Mouse (Mus musculus) heart, embryonic 11.5 days (tissue): ENCODE measurements around the gene Mrpl1. TPM values are rescaled to one million over a fixed set of nuclear protein-coding genes. Genes with fewer than 3 reads are reported as not detected.

Experiments
- ATAC-seq: fragments of 200-750 bp; cut with Nextera tagmentation; replicated peaks from 2 replicates; pipeline ENCODE4 v1.8.0; 2017; ENCODE audit warnings: moderate library complexity; ENCODE audit not compliant: insufficient number of reproducible peaks, low FRiP score, low TSS enrichment
- H3K27ac ChIP-seq: fragments of 300-500 bp; sonication (generic); 2 replicates; pipeline ENCODE4 v1.5.1; 2014; ENCODE audit warnings: mild to moderate bottlenecking, low read depth, low read length
- H3K27me3 ChIP-seq: fragments of 300-500 bp; sonication (generic); 2 replicates; pipeline ENCODE4 v1.6.1; 2014; ENCODE audit warnings: mild to moderate bottlenecking, low read length, mixed read lengths; ENCODE audit not compliant: control insufficient read depth, insufficient read depth
- H3K36me3 ChIP-seq: fragments of 300-500 bp; sonication (generic); 2 replicates; pipeline ENCODE4 v1.6.1; 2014; ENCODE audit warnings: mild to moderate bottlenecking, low read length, moderate library complexity, mixed read lengths; ENCODE audit not compliant: control insufficient read depth, insufficient read depth
- H3K4me1 ChIP-seq: fragments of 300-500 bp; sonication (generic); 2 replicates; pipeline ENCODE4 v1.6.1; 2014; ENCODE audit warnings: low read length; ENCODE audit not compliant: control insufficient read depth, insufficient read depth
- H3K4me2 ChIP-seq: fragments of 300-500 bp; sonication (generic); 2 replicates; pipeline ENCODE4 v1.6.1; 2014; ENCODE audit warnings: mild to moderate bottlenecking, moderate library complexity
- H3K4me3 ChIP-seq: fragments of 300-500 bp; sonication (generic); 2 replicates; pipeline ENCODE4 v1.5.1; 2014; ENCODE audit warnings: low read depth, low read length
- H3K9ac ChIP-seq: fragments of 300-500 bp; sonication (generic); 2 replicates; pipeline ENCODE4 v1.6.1; 2014; ENCODE audit warnings: mild to moderate bottlenecking, low read depth, low read length, moderate library complexity
- H3K9me3 ChIP-seq: fragments of 300-500 bp; sonication (generic); replicated peaks from 2 replicates; pipeline ENCODE4 v1.6.1; 2016; ENCODE audit warnings: low read length; ENCODE audit not compliant: control insufficient read depth
- WGBS: fragments of 180-500 bp; shearing (Covaris S2); extraction: QIAGEN DNeasy Blood & Tissue Kit; methylation state at CpG from one replicate; pipeline ENCODE4 v1.1.7; 2014; ENCODE audit not compliant: insufficient replicate concordance; 5-methylcytosine and 5-hydroxymethylcytosine counted together
- polyA plus RNA-seq: library from polyadenylated mRNA; unstranded; fragments of >200 nt; fragmentation: Nextera tagmentation; extraction: Ambion mirVana; gene quantifications from 2 replicates; pipeline ENCODE4 v1.2.1, GENCODE M21; 2014

The Mrpl1 gene
- polyA plus RNA-seq = 22.4 and 24.3 TPM in 2 replicates

DNA sequence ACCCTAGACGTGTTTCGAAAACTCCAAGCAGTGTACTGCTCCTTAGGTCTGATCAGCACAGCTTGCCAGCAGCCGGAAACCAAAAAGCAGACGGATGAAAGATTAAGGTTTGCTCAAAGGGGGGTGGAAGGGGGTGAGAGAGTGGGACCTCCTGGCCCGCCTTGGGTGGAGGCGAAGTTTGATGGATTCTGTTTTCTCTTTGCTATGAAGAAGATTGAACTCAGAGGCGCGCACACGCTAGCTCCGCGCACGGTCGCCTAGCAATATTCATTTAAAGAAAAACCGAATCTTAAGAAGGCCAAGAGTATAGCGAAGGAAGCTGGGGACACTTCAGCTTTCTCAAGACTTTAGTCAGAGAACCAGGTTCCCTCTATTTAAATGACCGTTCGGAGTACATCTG lies at the start of gene Mrpl1:
Mrpl1 (plus strand) TSS at position 35 of the 400 bp plus-strand sequence.
- WGBS = 3% methylated on average over 17 of the region's 17 CpGs
- H3K9ac ChIP-seq = peak within 1 kb of the TSS; percentile 74
- ATAC-seq = peak; percentile 66
- H3K4me1 ChIP-seq = peaks cover 9% of the 10 kb centered on the region; the same call in 1 of the 2 replicates
- H3K4me3 ChIP-seq = peak within 1 kb of the TSS; percentile 67
- peak within 1 kb of the TSS; percentile 79 for H3K27ac ChIP-seq
- no peaks in the 10 kb centered on the region for H3K9me3 ChIP-seq
- H3K27me3 ChIP-seq = no peaks in the 10 kb centered on the region
- H3K4me2 ChIP-seq = peak within 1 kb of the TSS; percentile 86
- H3K36me3 ChIP-seq = peaks cover 3% of the 10 kb centered on the region; the same call in 1 of the 2 replicates

DNA sequence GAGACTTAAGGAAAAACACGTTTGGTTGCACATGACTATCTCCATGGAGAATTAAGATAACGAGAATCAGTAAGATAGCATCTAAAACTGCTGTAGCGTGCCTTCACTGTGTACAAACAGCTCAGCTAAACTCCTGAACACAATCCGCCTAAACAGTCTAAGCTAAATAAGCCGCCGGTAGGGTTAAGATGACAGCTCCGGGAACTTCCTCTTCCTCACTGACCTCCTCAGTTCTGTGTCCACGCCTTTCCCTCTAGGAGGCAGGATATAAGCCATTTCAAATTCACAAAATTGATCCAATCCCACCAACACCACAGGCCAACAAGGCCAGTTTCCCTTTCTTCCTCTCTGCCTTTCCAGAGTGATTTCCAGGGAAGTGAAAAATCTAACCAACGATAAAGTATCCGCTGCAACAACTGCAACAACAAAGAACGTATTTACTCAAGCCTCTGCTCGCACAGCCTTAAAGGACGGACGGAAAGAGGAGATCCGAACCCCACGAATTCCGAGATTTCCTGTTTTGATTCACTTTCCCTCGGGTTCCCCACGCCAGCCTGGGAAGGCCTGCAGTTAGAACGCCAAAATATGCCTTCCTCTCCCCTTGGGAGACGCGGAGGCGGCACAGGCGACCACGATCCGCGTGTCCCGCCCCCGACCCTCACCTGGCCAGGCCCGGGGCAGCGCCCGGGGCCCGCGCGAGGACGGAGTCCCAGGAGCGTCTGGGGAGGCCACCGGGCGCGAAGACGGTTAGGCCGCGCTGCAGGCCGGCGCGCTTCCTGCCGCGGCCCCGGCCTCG lies 48.6 kb upstream of the Mrpl1 start:
- H3K36me3 ChIP-seq = no peaks in the 10 kb centered on the region
- H3K4me2 ChIP-seq = peak overlapping the region; percentile 82
- no peaks in the 10 kb centered on the region for H3K9me3 ChIP-seq
- H3K9ac ChIP-seq = peak overlapping the region; percentile 97
- peak overlapping the region; percentile 98 for H3K27ac ChIP-seq
- no peaks in the 10 kb centered on the region for H3K27me3 ChIP-seq
- peaks cover 14% of the 10 kb centered on the region for H3K4me1 ChIP-seq
- under 1% methylated on average over 50 of the region's 50 CpGs for WGBS
- ATAC-seq = no peak
- H3K4me3 ChIP-seq = peak overlapping the region; percentile 96

DNA sequence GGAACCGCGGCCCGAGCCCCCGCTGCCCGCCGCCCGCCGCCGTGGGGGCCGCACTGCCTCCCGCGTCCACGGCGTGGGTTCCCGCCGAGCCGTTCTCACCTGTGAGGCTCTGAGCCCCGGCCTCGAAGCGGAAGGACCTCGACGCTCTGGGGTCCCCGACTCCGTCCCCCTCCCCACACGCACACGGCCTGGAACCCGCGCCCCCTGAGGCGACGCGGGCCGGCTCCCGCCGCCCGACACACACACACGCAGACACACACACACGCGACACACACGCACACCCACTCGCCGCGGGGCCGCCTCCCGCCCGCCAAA lies 48.1 kb upstream of the Mrpl1 start:
- no peaks in the 10 kb centered on the region for H3K27me3 ChIP-seq
- H3K4me1 ChIP-seq = peaks cover 14% of the 10 kb centered on the region
- WGBS = 1% methylated on average over 29 of the region's 45 CpGs
- H3K4me3 ChIP-seq = peak overlapping the region; percentile 96
- peak overlapping the region; percentile 82 for H3K4me2 ChIP-seq
- H3K27ac ChIP-seq = peak overlapping the region; percentile 98
- peak; percentile 40; the same call in 1 of the 2 replicates for ATAC-seq
- no peaks in the 10 kb centered on the region for H3K36me3 ChIP-seq
- peak overlapping the region; percentile 97 for H3K9ac ChIP-seq
- H3K9me3 ChIP-seq = no peaks in the 10 kb centered on the region

DNA sequence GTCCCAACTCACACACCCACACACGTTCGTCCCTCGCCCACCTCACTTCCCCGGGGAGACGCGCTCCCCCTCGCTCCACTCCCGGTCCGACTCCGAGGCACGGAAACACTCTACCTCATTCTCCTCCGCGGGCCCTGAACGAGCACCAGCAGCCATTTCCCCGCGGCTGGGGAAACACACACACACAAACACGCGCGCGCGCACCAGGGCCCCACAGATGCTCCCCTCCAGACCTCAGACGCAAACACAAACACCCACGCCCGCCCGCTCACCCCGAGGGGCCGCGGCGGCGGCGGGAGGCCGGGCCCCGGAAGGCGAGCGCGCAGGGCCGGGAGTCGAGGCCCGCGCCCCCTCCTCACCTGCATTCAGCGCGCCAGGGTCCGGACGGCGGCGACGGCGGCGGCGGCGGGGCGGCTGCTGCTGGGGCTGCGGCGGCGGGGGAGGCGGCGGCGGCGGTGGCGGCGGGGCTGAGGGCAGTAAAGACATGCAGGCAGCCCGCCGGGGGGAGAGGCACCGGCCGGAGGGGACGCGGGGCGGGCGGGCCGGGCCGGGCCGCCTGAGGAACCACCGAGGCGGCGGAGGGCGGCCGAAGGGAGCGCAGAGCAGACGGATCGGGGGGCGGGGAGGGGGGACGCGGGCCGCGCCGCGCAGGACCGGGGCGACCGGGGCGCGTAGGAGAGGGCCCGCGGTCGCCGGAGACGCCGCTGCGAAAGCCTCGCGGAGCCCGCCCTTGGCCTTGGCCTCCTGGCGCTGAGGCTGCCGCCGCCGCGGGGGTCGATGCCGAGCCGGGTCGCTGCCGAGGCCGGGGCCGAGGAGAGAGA lies 47.5 kb upstream of the Mrpl1 start:
- peaks cover 14% of the 10 kb centered on the region for H3K4me1 ChIP-seq
- H3K4me2 ChIP-seq = peak overlapping the region; percentile 82
- peak overlapping the region; percentile 98 for H3K27ac ChIP-seq
- peak overlapping the region; percentile 96 for H3K4me3 ChIP-seq
- no peaks in the 10 kb centered on the region for H3K27me3 ChIP-seq
- peak; percentile 32 for ATAC-seq
- H3K36me3 ChIP-seq = no peaks in the 10 kb centered on the region
- WGBS = under 1% methylated on average over 63 of the region's 114 CpGs
- H3K9me3 ChIP-seq = 0 out of 2 replicates have a peak, but pooled peaks cover 3% of the 10 kb centered on the region
- peak overlapping the region; percentile 97 for H3K9ac ChIP-seq

DNA sequence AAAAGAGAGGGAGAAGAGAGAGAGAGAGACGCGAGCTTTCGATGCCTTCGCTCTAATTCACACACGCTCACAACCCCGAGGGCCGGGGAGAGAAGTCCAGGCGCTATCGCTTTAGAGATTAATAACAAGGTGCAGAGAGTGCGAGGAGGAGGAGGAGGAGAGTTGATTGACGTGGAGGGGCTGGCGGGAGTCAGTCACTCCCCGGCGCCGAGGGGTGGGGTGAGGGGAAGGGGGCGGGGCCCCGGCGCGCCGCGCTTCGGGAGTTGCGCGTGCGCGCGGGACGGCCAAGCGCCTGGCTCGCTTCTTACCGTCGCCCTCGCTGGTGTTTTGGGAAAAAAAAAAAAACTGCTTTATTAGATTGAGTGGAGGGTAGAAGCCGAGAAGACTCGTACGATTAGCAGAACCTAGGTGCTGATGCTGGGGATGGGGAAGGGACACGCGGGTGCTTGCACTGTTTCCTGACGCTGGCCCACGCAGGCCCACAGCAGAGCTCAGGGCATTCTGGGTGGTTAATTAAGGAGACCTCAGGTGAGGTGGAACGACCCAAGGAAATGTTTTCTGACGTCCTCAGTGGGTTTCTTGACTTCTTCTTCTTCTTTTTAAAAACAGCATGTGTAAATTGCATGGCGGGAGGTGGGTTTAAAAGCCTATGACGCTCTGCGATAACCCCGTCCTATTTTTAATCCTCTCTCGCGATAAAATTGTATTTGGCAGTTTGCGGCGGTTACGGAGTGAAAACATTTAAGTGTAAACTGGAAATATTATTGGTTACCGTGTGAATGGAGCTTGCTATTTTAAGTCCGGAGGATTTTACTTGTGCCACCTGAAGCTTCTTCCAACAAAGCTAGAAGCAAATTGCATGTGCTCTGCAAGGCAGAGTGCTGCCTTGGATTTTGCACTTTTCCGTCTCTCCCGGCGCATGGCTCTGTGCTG lies 46.6 kb upstream of the Mrpl1 start:
- H3K4me2 ChIP-seq = peak overlapping the region; percentile 82
- H3K4me3 ChIP-seq = peak overlapping the region; percentile 96
- H3K27ac ChIP-seq = peak overlapping the region; percentile 98
- no peaks in the 10 kb centered on the region for H3K27me3 ChIP-seq
- WGBS = under 1% methylated on average over 55 of the region's 56 CpGs
- 0 out of 2 replicates have a peak, but pooled peaks cover 4% of the 10 kb centered on the region for H3K9me3 ChIP-seq
- peaks cover 14% of the 10 kb centered on the region for H3K4me1 ChIP-seq
- ATAC-seq = peak; percentile 94
- peak overlapping the region; percentile 97 for H3K9ac ChIP-seq
- H3K36me3 ChIP-seq = no peaks in the 10 kb centered on the region

DNA sequence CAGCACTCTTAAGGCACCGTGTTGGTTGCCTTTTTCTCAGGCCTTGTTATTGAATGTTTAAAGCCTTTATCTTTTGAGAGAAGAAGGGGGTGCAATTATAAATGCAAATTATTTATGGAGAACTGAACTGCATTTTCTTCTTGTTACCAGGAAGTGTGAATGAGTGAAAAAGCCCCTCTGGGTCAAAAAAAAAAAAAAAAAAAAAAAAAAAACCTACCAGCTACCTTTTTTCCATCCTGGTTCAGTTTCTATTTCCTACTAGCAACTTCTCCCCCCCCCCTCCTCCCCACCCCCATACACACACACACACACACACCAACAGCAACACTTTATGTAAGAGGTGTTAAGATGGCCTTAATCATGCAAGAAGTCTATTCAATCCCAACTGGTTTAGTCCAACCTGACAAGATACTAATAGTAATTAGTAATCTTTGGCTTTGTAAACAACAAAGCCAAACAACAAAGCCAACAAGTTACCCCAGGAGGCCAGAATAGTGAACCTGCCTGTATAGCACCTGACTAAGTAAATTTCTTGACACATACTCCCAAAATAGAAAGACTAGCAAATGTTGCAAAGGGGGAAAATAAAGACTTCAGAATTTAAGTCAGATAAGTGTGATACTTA lies 45.8 kb upstream of the Mrpl1 start:
- H3K27ac ChIP-seq = peak overlapping the region; percentile 98
- WGBS = 3% methylated on average over 1 of the region's 1 CpGs
- H3K36me3 ChIP-seq = no peaks in the 10 kb centered on the region

DNA sequence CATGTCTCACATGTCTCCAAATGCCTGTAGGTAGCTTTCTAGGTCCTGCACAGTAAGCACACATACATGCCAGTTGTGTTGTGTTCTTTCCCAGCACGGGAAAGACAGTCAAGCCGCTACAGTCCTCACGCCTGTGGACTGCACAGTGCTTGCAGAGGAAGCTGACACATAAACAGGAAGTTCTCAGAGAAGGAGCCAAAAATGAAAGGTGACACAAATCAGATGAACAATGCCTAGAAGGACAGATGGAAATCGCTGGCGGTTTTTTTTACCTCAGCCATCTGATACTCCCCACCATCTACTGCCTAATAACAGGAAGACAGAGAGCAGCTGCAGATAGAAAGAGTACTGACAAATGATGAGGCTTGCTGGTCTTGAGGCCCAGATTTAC lies 45.3 kb upstream of the Mrpl1 start, which contains the start of gene Cnot6l:
Cnot6l (minus strand) TSS at position 151 of the 391 bp plus-strand sequence.
- H3K9ac ChIP-seq = peak within 1 kb of the TSS; percentile 97
- H3K36me3 ChIP-seq = no peaks in the 10 kb centered on the region
- H3K9me3 ChIP-seq = 0 out of 2 replicates have a peak, but pooled peaks cover 4% of the 10 kb centered on the region
- 29% methylated on average over 5 of the region's 5 CpGs for WGBS
- H3K27me3 ChIP-seq = no peaks in the 10 kb centered on the region
- peak within 1 kb of the TSS; percentile 82 for H3K4me2 ChIP-seq
- ATAC-seq = no peak
- H3K4me3 ChIP-seq = peak within 1 kb of the TSS; percentile 96
- peaks cover 14% of the 10 kb centered on the region for H3K4me1 ChIP-seq
- peak within 1 kb of the TSS; percentile 98 for H3K27ac ChIP-seq

More for the DNA sequence above, 45.8 kb upstream of the Mrpl1 start:
- no peak for ATAC-seq
- Histone ChIP-seq H3K9ac (peak overlapping the region; percentile 97), H3K27me3 (no peaks in the 10 kb centered on the region), H3K4me1 (peaks cover 14% of the 10 kb centered on the region), H3K4me3 (peak overlapping the region; percentile 96), H3K4me2 (peak overlapping the region; percentile 82), H3K9me3 (0 out of 2 replicates have a peak, but pooled peaks cover 4% of the 10 kb centered on the region)
